21 mouse cellular contexts compared by ENCODE assay signal in genomic region chr3:85757944-85758343, GRCm38 (mm10). TPM values are rescaled to one million over a fixed set of nuclear protein-coding genes. Genes with fewer than 3 reads are reported as not detected.
"Had no signal": no experiment of that assay in that cellular context is flagged by ENCODE, and none has a peak within 500 bp of the region (broad histone marks: within the 10 kb centered on the region; RNA-seq: fewer than 3 reads in every experiment).

No protein-coding gene starts in this region.

- H3K4me3 ChIP-seq: layer of hippocampus, adult 2 months; left cerebral cortex, adult 2 months; liver, embryonic 13.5 days; neural tube, embryonic 12.5 days; stomach, embryonic 15.5 days had no signal

- H3K27ac ChIP-seq: kidney, postnatal 0 days; layer of hippocampus, adult 2 months; left cerebral cortex, adult 2 months; liver, embryonic 13.5 days; neural tube, embryonic 12.5 days; stomach, embryonic 15.5 days had no signal

- H3K9me3 ChIP-seq: liver, embryonic 13.5 days; neural tube, embryonic 12.5 days; stomach, embryonic 15.5 days had no signal

- H3K4me1 ChIP-seq: liver, embryonic 13.5 days; stomach, embryonic 15.5 days had no signal

- H3K9ac ChIP-seq: liver, embryonic 13.5 days; neural tube, embryonic 12.5 days; stomach, embryonic 15.5 days had no signal

- H3K36me3 ChIP-seq: liver, embryonic 13.5 days; neural tube, embryonic 12.5 days; stomach, embryonic 15.5 days had no signal

- H3K27me3 ChIP-seq: liver, embryonic 13.5 days; neural tube, embryonic 12.5 days; stomach, embryonic 15.5 days had no signal

- DNase-seq: kidney, adult 18-20 months; kidney, postnatal 25 days; layer of hippocampus, adult 9-11 months; layer of hippocampus, postnatal 36 days; liver, embryonic 13.5 days; lung, adult 2 months; lung, postnatal 14 days; lung, postnatal 4 days; midbrain, embryonic 14.5 days; right cerebral cortex, adult 18-20 months; right cerebral cortex, postnatal 25 days; spleen, adult 18-20 months; thymus, postnatal 25 days had no signal

- H3K4me2 ChIP-seq: liver, embryonic 13.5 days; midbrain, embryonic 11.5 days; neural tube, embryonic 12.5 days; stomach, embryonic 15.5 days had no signal

RNA-seq across cellular contexts. Expression of gene Fam160a1, which starts 59.1 kb away (rescaled TPM):
- total RNA-seq: megakaryocyte progenitor cell, adult 5-6 weeks; megakaryocyte-erythroid progenitor cell, adult 5-6 weeks had no signal
